Mouse (Mus musculus): ENCODE measurements around the gene Rnf152.

Rnf152 gene

GRCm38 (mm10) chr1:105312601-105312901 is 44.0 kb downstream of the Rnf152 start:
- DNase-seq (ENCODE audit: low spot score in 2 of 2) = no peak

- DNase-seq (ENCODE audit: low spot score in 2 of 2) = no peak
These were observed 44.5 kb downstream of the Rnf152 start for GRCm38 (mm10) chr1:105311899-105312600.

GRCm38 (mm10) chr1:105302164-105302563 is 54.3 kb downstream of the Rnf152 start:
- no peak for DNase-seq (ENCODE audit: low spot score in 2 of 2)

GRCm38 (mm10) chr1:105301764-105302163 is 54.7 kb downstream of the Rnf152 start:
- peak in 1 of 2 experiments; percentile 9 for DNase-seq (ENCODE audit: low spot score in 2 of 2)

GRCm38 (mm10) chr1:105291859-105292258 is 64.7 kb downstream of the Rnf152 start:
- no peak for DNase-seq (ENCODE audit: low spot score in 2 of 2)

GRCm38 (mm10) chr1:105287536-105287935 is 69.0 kb downstream of the Rnf152 start:
- DNase-seq (ENCODE audit: low spot score in 2 of 2) = no peak

GRCm38 (mm10) chr1:105286906-105287305 is 69.6 kb downstream of the Rnf152 start:
- DNase-seq (ENCODE audit: low spot score in 2 of 2) = no peak

- DNase-seq (ENCODE audit: low spot score in 2 of 2) = no peak
These were observed 71.5 kb downstream of the Rnf152 start for GRCm38 (mm10) chr1:105285001-105285400.

GRCm38 (mm10) chr1:105284116-105284515 is 72.4 kb downstream of the Rnf152 start:
- DNase-seq (ENCODE audit: low spot score in 2 of 2) = no peak

- no peak for DNase-seq (ENCODE audit: low spot score in 2 of 2)
These were observed 75.2 kb downstream of the Rnf152 start for GRCm38 (mm10) chr1:105281277-105281676.

- DNase-seq (ENCODE audit: low spot score in 2 of 2) = no peak
These were observed 76.3 kb downstream of the Rnf152 start for GRCm38 (mm10) chr1:105280160-105280559.

GRCm38 (mm10) chr1:105274500-105275194 is 81.9 kb downstream of the Rnf152 start:
- DNase-seq (ENCODE audit: low spot score in 2 of 2) = no peak

GRCm38 (mm10) chr1:105271104-105271503 is 85.4 kb downstream of the Rnf152 start:
- DNase-seq (ENCODE audit: low spot score in 2 of 2) = no peak

- peak in 1 of 2 experiments; percentile 3 for DNase-seq (ENCODE audit: low spot score in 2 of 2)
These were observed 93.1 kb downstream of the Rnf152 start for GRCm38 (mm10) chr1:105263283-105264033.

GRCm38 (mm10) chr1:105260200-105260599 is 96.3 kb downstream of the Rnf152 start:
- DNase-seq (ENCODE audit: low spot score in 2 of 2) = no peak

- no peak for DNase-seq (ENCODE audit: low spot score in 2 of 2)
These were observed 99.3 kb downstream of the Rnf152 start for GRCm38 (mm10) chr1:105257199-105257598.

- no peak for DNase-seq (ENCODE audit: low spot score in 2 of 2)
These were observed 107.3 kb downstream of the Rnf152 start for GRCm38 (mm10) chr1:105249190-105249589.

- no peak for DNase-seq (ENCODE audit: low spot score in 2 of 2)
These were observed 109.9 kb downstream of the Rnf152 start for GRCm38 (mm10) chr1:105246651-105247050.

- DNase-seq (ENCODE audit: low spot score in 2 of 2) = no peak
These were observed 110.4 kb downstream of the Rnf152 start for GRCm38 (mm10) chr1:105246075-105246574.

GRCm38 (mm10) chr1:105243359-105244142 is 113.0 kb downstream of the Rnf152 start:
- no peak for DNase-seq (ENCODE audit: low spot score in 2 of 2)

GRCm38 (mm10) chr1:105240185-105240584 is 116.3 kb downstream of the Rnf152 start:
- no peak for DNase-seq (ENCODE audit: low spot score in 2 of 2)

Measured in left cerebral cortex, adult 9 months (tissue).